Mouse (Mus musculus) limb, embryonic 14.5 days (tissue): ENCODE measurements around the gene Asap3. TPM values are rescaled to one million over a fixed set of nuclear protein-coding genes. Genes with fewer than 3 reads are reported as not detected.

ENCODE experiments used
- ATAC-seq: fragments of 200-750 bp; cut with Nextera tagmentation; 2 replicates; pipeline ENCODE4 v1.8.0; 2017; ENCODE audit warnings: low read depth, moderate number of reproducible peaks, moderate TSS enrichment; ENCODE audit not compliant: low FRiP score
- DNase-seq: peaks from one replicate; pipeline ENCODE4 v3.0.0-alpha.2; 2015; ENCODE audit warnings: low spot score
- H3K27ac ChIP-seq: fragments of 300-500 bp; sonication (generic); replicated peaks from 2 replicates; pipeline ENCODE4 v1.5.1; 2014; ENCODE audit warnings: low read depth, mild to moderate bottlenecking, low read length, moderate library complexity, mixed read lengths
- H3K27me3 ChIP-seq: fragments of 300-500 bp; sonication (generic); 2 replicates; pipeline ENCODE4 v1.6.1; 2014; ENCODE audit warnings: low read length, mixed read lengths; ENCODE audit not compliant: control insufficient read depth, insufficient read depth
- H3K36me3 ChIP-seq: fragments of 300-500 bp; sonication (generic); 2 replicates; pipeline ENCODE4 v1.6.1; 2014; ENCODE audit warnings: mild to moderate bottlenecking, low read length, moderate library complexity, mixed read lengths; ENCODE audit not compliant: control insufficient read depth, insufficient read depth
- H3K4me1 ChIP-seq: fragments of 300-500 bp; sonication (generic); 2 replicates; pipeline ENCODE4 v1.6.1; 2014; ENCODE audit warnings: antibody characterized with exemption, low read length, mixed read lengths; ENCODE audit not compliant: control insufficient read depth, insufficient read depth
- H3K4me2 ChIP-seq: fragments of 300-500 bp; sonication (generic); replicated peaks from 2 replicates; pipeline ENCODE4 v1.6.1; 2014; ENCODE audit warnings: low read depth, mild to moderate bottlenecking, low read length, moderate library complexity; ENCODE audit not compliant: severe bottlenecking
- H3K4me3 ChIP-seq: fragments of 300-500 bp; sonication (generic); replicated peaks from 2 replicates; pipeline ENCODE4 v1.5.1; 2014; ENCODE audit warnings: low read length
- H3K9ac ChIP-seq: fragments of 300-500 bp; sonication (generic); 2 replicates; pipeline ENCODE4 v1.6.1; 2014; ENCODE audit warnings: mild to moderate bottlenecking, low read depth, low read length, moderate library complexity; ENCODE audit not compliant: severe bottlenecking
- H3K9me3 ChIP-seq: fragments of 300-500 bp; sonication (generic); 2 replicates; pipeline ENCODE4 v1.6.1; 2016; ENCODE audit warnings: low read length; ENCODE audit not compliant: control insufficient read depth
- POLR2A ChIP-seq: fragments of 200-500 bp; IDR thresholded peaks from 2 replicates; pipeline ENCODE4 v1.8.0; 2012; ENCODE audit warnings: inconsistent platforms, mild to moderate bottlenecking, moderate library complexity, borderline replicate concordance; ENCODE audit not compliant: insufficient read depth, insufficient read length; ENCODE audit errors: extremely low read depth
- WGBS: fragments of 180-500 bp; shearing (Covaris S2); extraction: QIAGEN DNeasy Blood & Tissue Kit; methylation state at CpG from one replicate; pipeline ENCODE4 v1.1.7; 2014; 5-methylcytosine and 5-hydroxymethylcytosine counted together
- polyA plus RNA-seq, 2 experiments: library from polyadenylated mRNA; depleted of rRNA in 1 of 2; stranded (reverse) in 1 of 2; unstranded in 1 of 2; fragments of >200 nt; fragmentation: Nextera tagmentation in 1 of 2; extraction: Ambion mirVana in 1 of 2; gene quantifications; 2 replicates each; pipeline versions ENCODE4 v1.2.1 to v1.2.3; 2012 to 2014

The Asap3 gene
- polyA plus RNA-seq, 2 experiments: 12.0 to 22.9 TPM

GRCm38 (mm10) chr4:136282621-136283480 lies 76.7 kb downstream of the Asap3 start:
- no peaks in the 10 kb centered on the region for H3K27me3 ChIP-seq
- DNase-seq (peak; percentile 19), ATAC-seq (no peak)
- H3K4me2 ChIP-seq: no peak overlapping the region
- H3K4me3 ChIP-seq: no peak overlapping the region
- H3K9ac ChIP-seq: no peak overlapping the region; the same call in 1 of the 2 replicates
- peaks cover 10% of the 10 kb centered on the region for H3K36me3 ChIP-seq
- H3K27ac ChIP-seq: peak overlapping the region; percentile 85; the same call in 1 of the 2 replicates
- TF ChIP-seq POLR2A: no peak
- H3K4me1 ChIP-seq: peaks cover 26% of the 10 kb centered on the region
- no peaks in the 10 kb centered on the region for H3K9me3 ChIP-seq
- 48% methylated on average over 10 of the region's 10 CpGs for WGBS

- no peak for TF ChIP-seq POLR2A
- no peak for DNase-seq
- peak overlapping the region; percentile 85 for H3K27ac ChIP-seq
- 34% methylated on average over 2 of the region's 2 CpGs for WGBS
- ATAC-seq: no peak
- peaks cover 26% of the 10 kb centered on the region for H3K4me1 ChIP-seq
- no peak overlapping the region for H3K4me2 ChIP-seq
- peaks cover 18% of the 10 kb centered on the region for H3K36me3 ChIP-seq
- no peak overlapping the region for H3K9ac ChIP-seq
- H3K9me3 ChIP-seq: 0 out of 2 replicates have a peak, but pooled peaks cover 4% of the 10 kb centered on the region
- no peaks in the 10 kb centered on the region for H3K27me3 ChIP-seq
- H3K4me3 ChIP-seq: no peak overlapping the region
Measured at GRCm38 (mm10) chr4:136283783-136284182, 77.6 kb downstream of the Asap3 start.

GRCm38 (mm10) chr4:136284455-136284854 lies 78.3 kb downstream of the Asap3 start, which contains the start of gene Zfp46:
Gene Zfp46, plus strand, starts transcription at chr4:136284683.
- peak within 1 kb of the TSS; percentile 52 for H3K4me2 ChIP-seq
- peak; percentile 93 for DNase-seq
- peaks cover 25% of the 10 kb centered on the region for H3K36me3 ChIP-seq
- peak within 1 kb of the TSS; percentile 85 for H3K27ac ChIP-seq
- H3K4me3 ChIP-seq: peak within 1 kb of the TSS; percentile 75
- WGBS: 28% methylated on average over 5 of the region's 5 CpGs
- no peak for TF ChIP-seq POLR2A
- peak; percentile 10 for ATAC-seq
- peak within 1 kb of the TSS; percentile 71 for H3K9ac ChIP-seq
- 0 out of 2 replicates have a peak, but pooled peaks cover 4% of the 10 kb centered on the region for H3K9me3 ChIP-seq
- peaks cover 6% of the 10 kb centered on the region; the same call in 1 of the 2 replicates for H3K27me3 ChIP-seq
- peaks cover 26% of the 10 kb centered on the region for H3K4me1 ChIP-seq

- ATAC-seq (no peak), DNase-seq (no peak)
- Histone ChIP-seq H3K36me3 (peaks cover 29% of the 10 kb centered on the region), H3K4me1 (peaks cover 26% of the 10 kb centered on the region), H3K4me2 (peak overlapping the region; percentile 52), H3K27me3 (peaks cover 8% of the 10 kb centered on the region; the same call in 1 of the 2 replicates), H3K27ac (peak overlapping the region; percentile 85), H3K9ac (peak overlapping the region; percentile 71), H3K4me3 (peak overlapping the region; percentile 75), H3K9me3 (0 out of 2 replicates have a peak, but pooled peaks cover 4% of the 10 kb centered on the region)
- WGBS: 21% methylated on average over 6 of the region's 6 CpGs
- TF ChIP-seq POLR2A: no peak
Measured at GRCm38 (mm10) chr4:136284891-136285290, 78.7 kb downstream of the Asap3 start.

- H3K27me3 ChIP-seq: peaks cover 8% of the 10 kb centered on the region; the same call in 1 of the 2 replicates
Measured at GRCm38 (mm10) chr4:136285348-136285810, 79.2 kb downstream of the Asap3 start.

More at GRCm38 (mm10) chr4:136285348-136285810, 79.2 kb downstream of the Asap3 start:
- Histone ChIP-seq H3K4me3 (peak overlapping the region; percentile 75), H3K36me3 (peaks cover 34% of the 10 kb centered on the region), H3K9ac (peak overlapping the region; percentile 71), H3K27ac (peak overlapping the region; percentile 85), H3K4me1 (peaks cover 26% of the 10 kb centered on the region), H3K4me2 (peak overlapping the region; percentile 52), H3K9me3 (0 out of 2 replicates have a peak, but pooled peaks cover 4% of the 10 kb centered on the region)
- ATAC-seq (peak; percentile 89), DNase-seq (peak; percentile 98)
- under 1% methylated on average over 23 of the region's 25 CpGs for WGBS
- 0 out of 2 replicates have a peak, but pooled peaks have one; percentile 19 for TF ChIP-seq POLR2A
